Mouse (Mus musculus): Measurements from ENCODE around the gene BC048679. TPM values are rescaled to one million over a fixed set of nuclear protein-coding genes. Genes with fewer than 3 reads are reported as not detected.

Gene BC048679
- polyA plus RNA-seq (2015; fragmentation: Nextera tagmentation; extraction: Ambion mirVana), result not detected in 2 replicates

- DNase-seq (ENCODE audit: low spot score), result no peak
These were observed at the start of gene BC048679 for GRCm38 (mm10) chr7:81498181-81498580. TSS of gene BC048679 (minus strand) at chr7:81498281.

DNA sequence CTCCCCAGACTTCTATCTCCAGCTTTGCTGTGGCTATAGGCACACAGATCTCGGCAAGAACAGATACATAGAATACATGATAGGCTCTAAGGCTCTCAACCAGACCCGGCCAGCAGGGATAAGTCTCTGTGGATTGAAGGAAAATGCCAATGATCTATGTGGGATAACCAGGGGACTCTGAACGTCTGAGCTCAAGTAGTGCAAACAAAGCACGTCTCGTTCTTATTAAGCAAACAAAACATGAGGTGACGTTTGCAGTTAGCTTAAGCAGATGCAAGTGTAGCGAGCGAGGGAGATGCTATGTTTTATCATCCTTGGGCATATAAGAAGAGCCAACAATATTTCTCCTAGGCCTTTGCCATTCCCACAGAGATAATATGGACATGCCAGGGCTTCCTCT lies 44.9 kb upstream of the BC048679 start:
- no peak for DNase-seq (ENCODE audit: low spot score)

GRCm38 (mm10) chr7:81541924-81542524 lies 43.9 kb upstream of the BC048679 start:
- DNase-seq (ENCODE audit: low spot score), result no peak

- no peak for DNase-seq (ENCODE audit: low spot score)
These were observed 42.9 kb upstream of the BC048679 start for GRCm38 (mm10) chr7:81540999-81541398.

- DNase-seq (ENCODE audit: low spot score), result no peak
These were observed 41.5 kb upstream of the BC048679 start for GRCm38 (mm10) chr7:81539565-81539964.

- peak; percentile 47 for DNase-seq (ENCODE audit: low spot score)
These were observed 40.1 kb upstream of the BC048679 start for GRCm38 (mm10) chr7:81538070-81538675.

DNA sequence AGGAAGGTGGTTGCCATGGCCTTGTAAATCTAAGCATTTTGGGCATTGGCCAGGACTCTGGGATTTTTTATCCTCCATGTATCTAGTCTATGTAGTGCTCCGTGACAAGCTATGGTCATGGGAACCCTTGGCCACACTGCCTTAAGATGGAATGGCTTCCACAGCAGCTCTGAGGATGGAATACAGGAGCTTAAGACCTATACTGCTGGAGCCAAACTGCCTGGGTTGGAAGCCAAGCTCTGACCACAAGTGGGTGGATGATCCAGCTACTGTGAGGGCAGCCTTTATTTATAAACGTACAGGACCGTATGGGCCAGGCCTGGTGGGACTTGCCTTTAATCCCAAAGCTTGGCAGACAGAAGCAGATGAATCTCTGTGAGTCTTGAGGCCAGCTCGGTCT lies 38.4 kb upstream of the BC048679 start:
- no peak for DNase-seq (ENCODE audit: low spot score)

GRCm38 (mm10) chr7:81531462-81531861 lies 33.4 kb upstream of the BC048679 start:
- DNase-seq (ENCODE audit: low spot score), result no peak

DNA sequence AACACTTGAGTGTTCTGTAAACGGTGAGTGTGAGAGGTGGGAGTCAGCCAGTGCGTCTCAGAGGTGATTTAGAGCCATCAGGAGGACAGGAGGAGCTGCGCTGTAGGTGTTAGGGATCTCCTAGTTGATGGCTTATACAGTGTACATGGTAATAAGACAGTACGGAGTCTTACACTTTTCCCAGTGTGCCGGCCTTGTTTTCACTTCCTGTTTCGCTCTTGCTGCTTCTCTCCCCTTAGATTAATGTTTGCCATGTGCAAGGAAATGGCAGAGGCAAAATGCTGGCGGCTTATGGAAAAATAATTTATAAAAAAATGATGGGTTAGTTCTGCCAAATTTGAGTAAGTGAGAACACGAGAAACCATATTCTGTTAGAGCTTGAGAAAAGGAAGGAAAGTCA lies 30.8 kb upstream of the BC048679 start:
- no peak for DNase-seq (ENCODE audit: low spot score)

GRCm38 (mm10) chr7:81523663-81524017 lies 25.6 kb upstream of the BC048679 start:
- no peak for DNase-seq (ENCODE audit: low spot score)

GRCm38 (mm10) chr7:81523008-81523662 lies 25.1 kb upstream of the BC048679 start:
- DNase-seq (ENCODE audit: low spot score), result peak; percentile 97

DNA sequence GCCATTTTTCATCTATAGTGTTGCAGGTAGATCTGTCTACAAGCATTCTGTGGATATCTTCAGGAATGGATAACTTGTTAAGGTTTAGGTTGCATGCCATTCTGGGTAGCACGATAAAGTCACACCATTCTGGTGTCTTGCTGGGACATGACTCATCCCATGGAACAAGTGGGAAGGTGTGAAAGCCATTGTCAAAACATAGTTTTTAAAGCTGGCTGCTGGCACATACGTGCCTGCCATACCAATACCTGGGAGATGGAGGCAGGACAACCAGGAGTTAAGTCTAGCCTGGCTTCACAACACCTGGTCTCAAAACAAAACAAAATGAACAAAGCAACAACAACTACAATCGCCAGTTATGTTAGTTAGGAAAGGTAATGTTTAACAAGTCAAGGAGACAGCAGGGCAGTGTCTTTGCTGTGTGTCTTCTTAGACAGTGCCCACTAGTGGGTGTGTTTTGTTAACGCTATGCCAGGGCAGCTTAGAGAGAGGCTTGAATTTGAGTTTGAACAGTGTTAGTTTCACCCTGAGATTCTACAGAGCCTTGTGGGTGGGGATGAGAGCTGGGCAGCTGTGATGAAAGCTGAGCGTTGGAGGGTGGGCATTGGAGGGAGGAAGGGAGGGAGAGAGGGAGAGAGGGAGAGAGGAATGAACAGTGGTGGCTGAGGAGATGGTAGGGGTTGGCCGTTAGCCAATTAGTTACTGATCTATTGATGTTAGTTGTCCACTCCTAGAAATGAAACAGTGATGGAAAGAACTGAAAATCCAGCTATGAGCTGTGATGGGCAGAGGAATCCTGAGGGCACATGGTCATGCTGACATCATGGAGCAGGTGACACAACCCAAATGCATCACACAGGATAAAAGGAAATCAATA lies 18.3 kb upstream of the BC048679 start:
- DNase-seq (ENCODE audit: low spot score), result peak; percentile 29

DNA sequence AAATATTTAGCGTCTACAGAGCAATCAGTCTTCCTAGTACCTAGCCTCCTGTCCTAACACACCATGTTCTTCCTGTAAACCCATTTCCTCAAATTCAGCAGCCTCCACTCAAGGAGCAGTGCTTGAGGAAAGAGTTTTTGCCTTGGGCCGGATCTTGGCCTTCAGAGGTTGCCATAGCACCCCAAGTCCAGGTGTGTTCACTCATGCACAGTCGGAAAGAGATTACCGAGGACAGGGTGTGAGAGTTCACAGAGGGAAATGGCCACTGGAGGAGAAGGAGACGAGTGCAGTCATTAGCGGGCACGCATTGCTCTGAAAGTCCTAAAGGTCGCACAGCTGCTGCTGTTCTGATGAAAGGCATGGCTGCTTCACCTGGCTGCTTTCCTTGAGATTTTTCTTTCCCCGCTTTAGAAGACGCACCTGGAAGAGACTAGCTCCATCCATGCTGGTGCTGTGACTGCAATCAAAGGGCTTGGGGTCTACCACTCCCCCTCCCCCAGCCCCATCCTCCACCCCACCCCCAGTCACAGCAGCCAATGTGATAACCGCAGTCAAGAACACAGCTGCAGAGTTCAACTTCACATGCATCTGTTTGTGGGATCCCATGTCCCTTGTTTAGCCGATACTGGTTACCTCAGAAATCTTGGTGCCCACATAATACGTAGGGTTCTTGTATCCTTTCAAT lies 17.0 kb upstream of the BC048679 start:
- DNase-seq (ENCODE audit: low spot score), result peak; percentile 58

- DNase-seq (ENCODE audit: low spot score), result no peak
These were observed 3.0 kb upstream of the BC048679 start for GRCm38 (mm10) chr7:81501050-81501449.

DNA sequence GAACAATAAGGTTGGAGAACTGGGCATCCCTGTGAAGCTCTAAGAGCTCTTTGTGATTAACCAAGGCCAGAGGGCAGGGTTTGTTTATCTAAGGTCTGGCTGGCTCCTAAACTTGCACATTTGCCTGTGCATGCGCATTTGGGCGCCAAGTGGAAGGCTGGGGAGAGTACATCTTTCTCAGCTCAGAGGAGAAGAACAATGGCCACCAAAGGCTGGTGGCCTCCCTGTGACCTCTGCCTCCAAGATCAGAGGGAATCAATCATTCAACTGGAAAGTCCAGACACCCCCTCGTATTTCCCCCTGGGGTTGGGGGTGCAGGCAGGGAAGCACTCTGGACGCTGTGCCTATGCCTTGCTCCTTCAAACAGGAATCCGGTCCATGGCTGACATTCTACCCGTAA lies 910 bp downstream of the BC048679 start:
- no peak for DNase-seq (ENCODE audit: low spot score)

- peak; percentile 46 for DNase-seq (ENCODE audit: low spot score)
These were observed 4.6 kb downstream of the BC048679 start, which contains the start of gene Ap3b2 for GRCm38 (mm10) chr7:81493331-81494021. TSS of gene Ap3b2 (minus strand) at chr7:81493925.

DNA sequence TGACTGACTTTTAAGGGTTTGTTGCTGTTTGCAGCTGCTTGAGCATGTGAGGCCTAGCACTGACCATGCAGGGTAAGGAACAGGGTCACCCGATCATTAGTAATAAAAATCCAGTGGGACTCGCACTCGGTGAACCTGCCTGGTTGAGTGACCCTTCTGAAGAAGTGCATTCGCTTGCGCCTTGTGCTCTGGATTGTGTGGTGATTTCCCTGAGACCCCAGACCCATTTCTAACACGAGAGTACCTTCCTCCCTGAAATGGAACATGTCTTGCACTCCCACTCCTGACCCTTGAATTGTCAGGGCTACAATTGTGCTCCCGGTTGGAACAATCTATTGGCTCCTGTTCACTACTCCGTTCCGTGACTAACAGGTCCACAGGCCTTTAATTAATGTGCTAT lies 5.5 kb downstream of the BC048679 start:
- no peak for DNase-seq (ENCODE audit: low spot score)

- no peak for DNase-seq (ENCODE audit: low spot score)
These were observed 8.4 kb downstream of the BC048679 start for GRCm38 (mm10) chr7:81489649-81490048.

GRCm38 (mm10) chr7:81480800-81481199 lies 17.3 kb downstream of the BC048679 start:
- DNase-seq (ENCODE audit: low spot score), result no peak

- no peak for DNase-seq (ENCODE audit: low spot score)
These were observed 18.5 kb downstream of the BC048679 start for GRCm38 (mm10) chr7:81479531-81480090.
